Mouse (Mus musculus) brain, embryonic 14.5 days (tissue): ENCODE results near the gene Gm10295. TPM values are rescaled to one million over a fixed set of nuclear protein-coding genes. Genes with fewer than 3 reads are reported as not detected.
A peak's percentile ranks its signal among the peaks of the same experiment; 100 is the strongest.

Experiments used
- DNase-seq: peaks from one replicate; pipeline ENCODE4 v3.0.0-alpha.2; 2011; ENCODE audit warnings: low read depth
- CTCF ChIP-seq: fragments of 200-500 bp; IDR thresholded peaks from 2 replicates; pipeline ENCODE4 v1.5.1; 2012; ENCODE audit warnings: inconsistent platforms, mild to moderate bottlenecking, moderate library complexity, borderline replicate concordance; ENCODE audit not compliant: insufficient read depth, insufficient read length; ENCODE audit errors: extremely low read depth
- POLR2A ChIP-seq: fragments of 200-500 bp; IDR thresholded peaks from 2 replicates; pipeline ENCODE4 v1.6.1; 2012; ENCODE audit warnings: mild to moderate bottlenecking, inconsistent platforms, borderline replicate concordance; ENCODE audit not compliant: poor library complexity, insufficient read depth, insufficient read length, severe bottlenecking; ENCODE audit errors: extremely low read depth
- polyA plus RNA-seq: library from polyadenylated mRNA; depleted of rRNA; stranded (reverse); fragments of >200 nt; gene quantifications from 2 replicates; pipeline ENCODE4 v1.2.3, GENCODE M21; 2012

The Gm10295 gene
- polyA plus RNA-seq, 1 experiment: not detected

GRCm38 (mm10) chr7:71378812-71379760, 27.8 kb upstream of the Gm10295 start:
- TF ChIP-seq CTCF (peak; percentile 65; the same call in 1 of the 2 replicates), POLR2A (no peak)
- DNase-seq: peak; percentile 79

GRCm38 (mm10) chr7:71377983-71378382, 26.7 kb upstream of the Gm10295 start:
- TF ChIP-seq CTCF (no peak), POLR2A (no peak)
- no peak for DNase-seq

GRCm38 (mm10) chr7:71374059-71374458, 22.8 kb upstream of the Gm10295 start:
- TF ChIP-seq POLR2A (no peak), CTCF (no peak)
- DNase-seq: peak; percentile 81

GRCm38 (mm10) chr7:71371916-71372315, 20.6 kb upstream of the Gm10295 start:
- DNase-seq: no peak
- no peak for TF ChIP-seq CTCF
- TF ChIP-seq POLR2A: no peak

GRCm38 (mm10) chr7:71370746-71371145, 19.5 kb upstream of the Gm10295 start:
- DNase-seq: no peak
- TF ChIP-seq CTCF (no peak), POLR2A (no peak)

GRCm38 (mm10) chr7:71370128-71370527, 18.8 kb upstream of the Gm10295 start:
- no peak for TF ChIP-seq POLR2A
- no peak for TF ChIP-seq CTCF
- no peak for DNase-seq

GRCm38 (mm10) chr7:71368543-71369181, 17.4 kb upstream of the Gm10295 start:
- TF ChIP-seq CTCF (no peak), POLR2A (no peak)
- DNase-seq: peak; percentile 28

- no peak for DNase-seq
- no peak for TF ChIP-seq CTCF
Observed at GRCm38 (mm10) chr7:71355596-71355995, 4.3 kb upstream of the Gm10295 start.

GRCm38 (mm10) chr7:71348922-71349321, 2.4 kb downstream of the Gm10295 start:
- TF ChIP-seq CTCF: no peak
- TF ChIP-seq POLR2A: no peak
- DNase-seq: no peak

GRCm38 (mm10) chr7:71324919-71325583, 26.2 kb downstream of the Gm10295 start:
- TF ChIP-seq POLR2A (no peak), CTCF (no peak)
- no peak for DNase-seq

- TF ChIP-seq POLR2A (no peak), CTCF (no peak)
- no peak for DNase-seq
Observed at GRCm38 (mm10) chr7:71313148-71313765, 38.0 kb downstream of the Gm10295 start.

- no peak for DNase-seq
- no peak for TF ChIP-seq POLR2A
- TF ChIP-seq CTCF: no peak
Observed at GRCm38 (mm10) chr7:71312375-71312774, 38.9 kb downstream of the Gm10295 start.

- peak; percentile 39 for DNase-seq
- TF ChIP-seq CTCF (no peak), POLR2A (no peak)
Observed at GRCm38 (mm10) chr7:71311411-71311810, 39.9 kb downstream of the Gm10295 start.

GRCm38 (mm10) chr7:71308051-71308450, 43.2 kb downstream of the Gm10295 start:
- TF ChIP-seq CTCF: no peak
- TF ChIP-seq POLR2A: no peak

More at GRCm38 (mm10) chr7:71308051-71308450, 43.2 kb downstream of the Gm10295 start:
- DNase-seq: no peak
